Mouse (Mus musculus) midbrain, embryonic 16.5 days (tissue): ENCODE data around the gene Atp2c2. TPM values are rescaled to one million over a fixed set of nuclear protein-coding genes. Genes with fewer than 3 reads are reported as not detected.

Experiments used
- ATAC-seq: fragments of 200-750 bp; cut with Nextera tagmentation; 2 replicates; pipeline ENCODE4 v1.8.0; 2017; ENCODE audit warnings: moderate TSS enrichment
- H3K27ac ChIP-seq: fragments of 300-500 bp; sonication (generic); 2 replicates; pipeline ENCODE4 v1.5.1; 2014; ENCODE audit warnings: mild to moderate bottlenecking, low read length, mixed read lengths
- H3K27me3 ChIP-seq: fragments of 300-500 bp; sonication (generic); 2 replicates; pipeline ENCODE4 v1.6.1; 2014; ENCODE audit warnings: low read depth, low read length, mixed read lengths; ENCODE audit not compliant: control insufficient read depth, insufficient read depth
- H3K36me3 ChIP-seq: fragments of 300-500 bp; sonication (generic); 2 replicates; pipeline ENCODE4 v1.6.1; 2014; ENCODE audit warnings: mild to moderate bottlenecking, low read length, moderate library complexity, mixed read lengths; ENCODE audit not compliant: control insufficient read depth, insufficient read depth
- H3K4me1 ChIP-seq: fragments of 300-500 bp; sonication (generic); 2 replicates; pipeline ENCODE4 v1.6.1; 2014; ENCODE audit warnings: mild to moderate bottlenecking, low read length, mixed read lengths; ENCODE audit not compliant: control insufficient read depth, insufficient read depth
- H3K4me2 ChIP-seq: fragments of 300-500 bp; sonication (generic); 2 replicates; pipeline ENCODE4 v1.6.1; 2014; ENCODE audit warnings: mild to moderate bottlenecking, low read length, mixed read lengths
- H3K4me3 ChIP-seq: fragments of 300-500 bp; sonication (generic); 2 replicates; pipeline ENCODE4 v1.5.1; 2014; ENCODE audit warnings: low read depth, mild to moderate bottlenecking, low read length, moderate library complexity, mixed read lengths
- H3K9ac ChIP-seq: fragments of 300-500 bp; sonication (generic); 2 replicates; pipeline ENCODE4 v1.6.1; 2014; ENCODE audit warnings: low read depth, low read length, mixed read lengths
- H3K9me3 ChIP-seq: fragments of 300-500 bp; sonication (generic); replicated peaks from 2 replicates; pipeline ENCODE4 v1.6.1; 2014; ENCODE audit warnings: mild to moderate bottlenecking, low read length, mixed read lengths; ENCODE audit not compliant: control insufficient read depth, poor library complexity, severe bottlenecking
- WGBS: fragments of 180-500 bp; shearing (Covaris S2); extraction: QIAGEN DNeasy Blood & Tissue Kit; methylation state at CpG from one replicate; pipeline ENCODE4 v1.1.7; 2014; 5-methylcytosine and 5-hydroxymethylcytosine counted together
- polyA plus RNA-seq: library from polyadenylated mRNA; unstranded; fragments of >200 nt; fragmentation: Nextera tagmentation; extraction: Ambion mirVana; gene quantifications from 2 replicates; pipeline ENCODE4 v1.2.1, GENCODE M21; 2015

Atp2c2 gene
- 0.18 and 0.20 TPM in 2 replicates for polyA plus RNA-seq

DNA sequence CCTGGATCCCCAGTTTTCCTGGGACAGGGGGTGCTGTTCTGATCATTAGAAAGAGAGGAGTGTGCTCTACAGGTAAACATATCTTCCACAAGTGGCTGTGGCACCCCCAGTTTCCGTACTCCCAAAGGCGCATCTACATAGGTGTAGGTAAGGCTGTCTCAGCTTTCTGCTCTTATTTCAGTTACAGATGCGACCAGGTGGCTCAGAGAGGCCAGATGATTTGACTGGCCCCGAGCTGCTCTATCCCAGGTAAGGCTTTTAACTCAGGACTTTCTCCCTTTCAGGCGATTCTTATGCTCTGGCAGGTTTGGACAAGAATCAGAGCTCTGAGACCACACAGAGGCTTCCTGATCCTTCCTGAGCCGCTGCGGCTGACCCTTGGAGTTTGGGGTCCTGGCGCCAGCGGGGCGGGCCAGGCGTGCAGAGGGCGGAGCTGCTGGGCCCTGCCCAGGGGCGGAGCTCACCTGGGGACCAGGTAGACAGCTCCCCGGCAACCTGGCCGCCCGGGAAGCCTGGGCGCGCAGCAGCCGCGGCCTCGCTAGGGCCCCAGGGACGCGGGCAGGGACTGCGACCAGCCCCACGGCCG, at the start of gene Atp2c2:
Gene Atp2c2 (plus strand): TSS at position 461 of the 586 bp plus-strand sequence.
- no peak within 1 kb of the TSS for H3K4me3 ChIP-seq
- no peak within 1 kb of the TSS for H3K9ac ChIP-seq
- no peaks in the 10 kb centered on the region for H3K9me3 ChIP-seq
- no peaks in the 10 kb centered on the region for H3K36me3 ChIP-seq
- no peak within 1 kb of the TSS for H3K27ac ChIP-seq
- 0 out of 2 replicates have a peak, but pooled peaks cover 3% of the 10 kb centered on the region for H3K4me1 ChIP-seq
- no peak within 1 kb of the TSS for H3K4me2 ChIP-seq
- 5% methylated on average over 26 of the region's 26 CpGs for WGBS
- peaks cover 33% of the 10 kb centered on the region for H3K27me3 ChIP-seq
- no peak for ATAC-seq

DNA sequence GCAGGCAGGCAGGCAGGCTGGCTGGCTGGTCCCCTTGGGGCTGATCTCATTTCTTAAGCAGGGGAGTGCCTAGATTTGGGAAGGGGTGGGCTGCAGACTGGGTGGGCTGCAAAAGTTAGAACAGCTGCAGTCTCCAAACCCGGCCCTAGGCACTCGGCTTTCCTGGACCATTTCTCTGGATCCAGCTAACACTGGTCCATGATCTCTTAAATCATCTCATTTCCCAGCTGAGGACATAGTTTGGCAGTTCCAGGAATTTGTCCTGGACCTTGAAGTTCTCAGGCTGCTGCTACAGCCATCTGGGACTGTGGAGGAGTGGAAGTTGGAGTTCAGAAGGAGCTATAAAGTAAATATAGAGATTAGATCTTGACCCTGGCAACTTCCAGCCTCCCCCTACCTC, 48.5 kb upstream of the Atp2c2 start:
- Histone ChIP-seq H3K36me3 (no peaks in the 10 kb centered on the region), H3K9ac (no peak overlapping the region), H3K4me3 (no peak overlapping the region), H3K9me3 (no peaks in the 10 kb centered on the region), H3K4me1 (no peaks in the 10 kb centered on the region), H3K4me2 (no peak overlapping the region), H3K27me3 (no peaks in the 10 kb centered on the region), H3K27ac (no peak overlapping the region)
- 63% methylated on average over 2 of the region's 2 CpGs for WGBS
- ATAC-seq, result no peak

DNA sequence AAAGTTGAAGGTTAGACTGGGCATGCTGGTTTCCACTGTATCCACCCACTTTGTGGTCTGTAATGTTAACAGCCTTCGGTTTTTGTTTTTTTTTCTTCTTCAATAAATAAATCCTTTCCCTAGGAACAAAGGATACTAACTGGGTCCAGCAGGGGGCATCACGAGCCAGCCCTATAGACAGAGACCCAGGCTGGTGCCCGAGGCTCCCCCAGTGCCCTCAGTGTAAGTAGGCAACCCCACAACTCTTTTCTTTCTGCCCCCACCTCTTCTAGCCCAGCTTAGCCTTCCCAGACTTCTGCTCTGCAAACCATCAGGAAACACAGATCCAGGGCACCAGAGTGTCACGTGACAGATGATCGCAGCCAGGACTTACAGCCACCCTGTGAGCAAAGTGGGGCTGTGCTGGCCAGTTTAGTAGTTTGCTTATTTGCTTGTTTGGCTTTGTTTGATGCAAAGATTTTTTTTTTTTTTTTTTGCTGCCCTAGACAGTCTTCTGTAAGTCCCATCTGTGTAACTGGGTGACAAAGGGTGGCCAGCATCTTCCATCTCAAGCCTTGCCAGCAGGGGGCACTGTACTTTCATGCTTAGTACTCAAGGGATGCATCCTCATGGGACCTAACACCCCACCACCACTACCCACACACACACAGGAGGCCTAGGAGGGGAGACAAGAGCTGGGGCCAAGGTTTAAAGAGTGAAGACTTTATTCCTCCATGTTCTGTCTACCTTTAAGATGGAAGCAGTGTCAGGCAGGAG, 42.9 kb upstream of the Atp2c2 start:
- WGBS, result 60% methylated on average over 5 of the region's 5 CpGs
- H3K4me1 ChIP-seq, result peaks cover 5% of the 10 kb centered on the region; the same call in 1 of the 2 replicates
- no peaks in the 10 kb centered on the region for H3K27me3 ChIP-seq
- no peak overlapping the region for H3K27ac ChIP-seq
- H3K4me3 ChIP-seq, result no peak overlapping the region
- no peak overlapping the region for H3K9ac ChIP-seq
- no peaks in the 10 kb centered on the region for H3K36me3 ChIP-seq
- no peak overlapping the region for H3K4me2 ChIP-seq
- ATAC-seq, result no peak
- no peaks in the 10 kb centered on the region for H3K9me3 ChIP-seq

DNA sequence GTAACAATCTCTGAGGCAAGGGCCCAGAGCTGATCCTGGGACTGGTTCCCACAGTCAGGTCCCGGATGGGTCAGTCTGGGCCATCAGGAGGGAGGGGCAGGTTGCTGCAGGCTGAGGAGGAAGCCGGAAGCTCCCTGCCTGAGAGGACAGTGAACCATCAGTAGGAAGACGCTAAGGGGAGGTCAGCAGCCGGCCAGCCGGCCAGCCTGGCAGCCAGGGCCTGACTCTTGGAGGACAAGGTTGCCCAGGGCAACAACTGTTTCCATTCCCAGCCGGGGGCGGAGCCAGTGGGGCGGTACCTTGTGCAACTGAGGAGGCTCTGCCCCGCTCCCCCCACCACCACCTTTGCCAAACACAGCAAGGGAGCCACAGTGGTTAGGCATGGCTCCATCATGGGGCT, 38.7 kb upstream of the Atp2c2 start:
- H3K27me3 ChIP-seq, result no peaks in the 10 kb centered on the region
- 6% methylated on average over 9 of the region's 9 CpGs for WGBS
- no peak for ATAC-seq
- H3K4me2 ChIP-seq, result no peak overlapping the region
- H3K9me3 ChIP-seq, result no peaks in the 10 kb centered on the region
- peaks cover 5% of the 10 kb centered on the region; the same call in 1 of the 2 replicates for H3K4me1 ChIP-seq
- H3K27ac ChIP-seq, result no peak overlapping the region
- H3K9ac ChIP-seq, result no peak overlapping the region
- H3K4me3 ChIP-seq, result no peak overlapping the region
- no peaks in the 10 kb centered on the region for H3K36me3 ChIP-seq

DNA sequence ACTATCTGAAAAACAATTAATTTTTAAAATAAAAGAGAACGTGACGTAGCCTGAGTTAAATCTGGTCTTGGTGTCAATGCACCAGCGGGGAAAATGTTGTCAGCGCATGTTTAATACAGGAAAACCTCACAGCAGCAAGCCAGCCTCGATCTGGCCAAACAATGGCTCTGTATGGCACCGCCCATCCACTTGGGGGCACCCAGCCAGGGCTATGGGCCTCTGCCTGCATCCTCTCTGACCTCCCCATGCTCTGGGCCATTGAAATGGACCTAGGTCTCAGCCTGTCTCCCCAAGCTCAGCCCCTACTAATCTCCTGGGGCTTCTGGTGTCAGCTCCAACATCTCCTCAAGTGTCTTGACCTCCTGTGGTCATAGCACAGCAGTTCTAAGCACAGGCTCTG, 37.9 kb upstream of the Atp2c2 start:
- no peak for ATAC-seq

DNA sequence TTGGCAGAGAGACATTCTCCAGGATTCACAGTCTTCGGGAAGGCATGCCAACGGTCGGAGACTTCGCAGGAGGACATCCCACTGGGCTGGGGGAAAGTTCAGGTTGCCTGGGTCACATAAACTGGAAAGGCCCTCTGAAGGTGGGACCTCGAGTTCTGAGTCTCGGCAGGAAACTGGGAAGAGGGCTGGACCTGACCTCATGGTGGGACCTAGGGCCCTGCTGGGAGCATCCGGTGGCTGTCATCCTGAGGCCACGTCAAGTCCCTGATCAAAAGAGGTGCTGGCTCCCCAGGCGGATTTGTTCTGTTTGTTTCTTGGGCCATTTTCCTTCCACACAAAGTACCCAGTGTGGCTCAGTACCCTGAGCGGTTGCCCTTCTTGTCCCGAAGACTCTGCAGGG, 36.4 kb upstream of the Atp2c2 start:
- Histone ChIP-seq H3K4me1 (peaks cover 5% of the 10 kb centered on the region; the same call in 1 of the 2 replicates), H3K4me3 (no peak overlapping the region), H3K27me3 (no peaks in the 10 kb centered on the region; the same call in 1 of the 2 replicates), H3K4me2 (no peak overlapping the region), H3K9ac (no peak overlapping the region), H3K9me3 (no peaks in the 10 kb centered on the region), H3K36me3 (no peaks in the 10 kb centered on the region), H3K27ac (no peak overlapping the region)
- ATAC-seq, result no peak
- 59% methylated on average over 11 of the region's 11 CpGs for WGBS

More for the DNA sequence above, 37.9 kb upstream of the Atp2c2 start:
- Histone ChIP-seq H3K4me1 (peaks cover 5% of the 10 kb centered on the region; the same call in 1 of the 2 replicates), H3K36me3 (no peaks in the 10 kb centered on the region), H3K9ac (no peak overlapping the region), H3K4me2 (no peak overlapping the region), H3K27ac (no peak overlapping the region), H3K27me3 (no peaks in the 10 kb centered on the region), H3K4me3 (no peak overlapping the region), H3K9me3 (no peaks in the 10 kb centered on the region)
- WGBS, result 66% methylated on average over 6 of the region's 6 CpGs

DNA sequence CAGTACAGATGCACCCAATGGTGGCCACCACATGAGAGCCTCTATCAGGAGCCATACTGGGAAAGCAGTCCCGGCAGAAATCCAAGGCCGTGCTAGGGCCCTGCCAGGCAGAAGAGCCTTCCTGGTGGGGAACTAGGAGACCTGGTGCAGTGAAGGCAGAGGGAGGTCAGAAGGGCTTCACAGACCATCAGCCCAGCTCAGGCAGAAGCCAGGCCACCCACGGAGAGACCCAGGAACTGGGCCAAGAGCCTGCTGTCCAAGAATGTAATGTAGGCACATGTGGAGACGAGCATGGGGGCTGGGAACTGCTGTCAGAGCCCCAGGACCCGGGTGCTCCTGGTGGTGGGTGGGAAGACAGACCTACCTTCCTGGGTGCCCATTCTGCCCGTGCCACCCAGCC, 34.5 kb upstream of the Atp2c2 start:
- peaks cover 5% of the 10 kb centered on the region; the same call in 1 of the 2 replicates for H3K4me1 ChIP-seq
- H3K9ac ChIP-seq, result no peak overlapping the region
- no peak overlapping the region for H3K27ac ChIP-seq
- no peak for ATAC-seq
- H3K4me2 ChIP-seq, result no peak overlapping the region
- no peaks in the 10 kb centered on the region for H3K9me3 ChIP-seq
- H3K27me3 ChIP-seq, result no peaks in the 10 kb centered on the region; the same call in 1 of the 2 replicates
- 68% methylated on average over 6 of the region's 6 CpGs for WGBS
- no peaks in the 10 kb centered on the region for H3K36me3 ChIP-seq
- H3K4me3 ChIP-seq, result no peak overlapping the region

DNA sequence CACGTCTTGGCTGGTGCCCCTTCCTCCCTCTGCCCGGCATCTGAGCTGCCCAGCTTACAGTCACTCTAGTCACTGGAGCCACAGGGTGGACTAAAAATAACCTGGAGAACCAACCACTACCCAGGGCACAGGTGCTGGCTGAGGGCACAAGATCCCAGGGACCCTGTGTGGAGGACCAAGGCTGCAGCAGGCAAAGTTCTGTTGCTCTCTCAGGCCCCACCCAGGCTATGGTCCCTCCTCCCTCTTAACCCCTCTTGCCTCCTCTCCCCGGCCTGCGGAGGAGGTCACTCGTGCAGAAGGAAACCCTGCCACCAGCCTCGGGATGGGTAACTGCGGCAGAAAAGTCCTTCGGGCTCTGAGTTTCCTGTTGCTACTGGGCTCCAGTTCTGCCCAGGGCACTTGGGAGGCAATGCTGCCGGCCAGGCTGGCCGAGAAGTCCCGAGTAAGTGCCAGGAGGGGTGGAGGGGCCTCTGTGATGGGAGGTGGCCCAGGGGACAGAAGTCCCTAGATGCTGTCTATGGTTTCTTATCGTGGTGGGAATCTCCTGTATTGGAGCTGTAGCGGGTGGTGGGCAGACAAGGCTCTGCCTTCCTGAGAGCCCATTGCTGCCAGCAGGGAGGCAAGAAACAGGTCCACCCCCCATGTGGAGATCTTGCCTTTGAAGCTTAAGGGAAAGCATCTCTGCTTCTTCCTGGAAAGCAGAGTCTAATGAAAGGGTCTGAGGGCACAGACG, 33.4 kb upstream of the Atp2c2 start, which contains the start of gene Wfdc1:
Gene Wfdc1 (plus strand): TSS at position 147 of the 733 bp plus-strand sequence.
- Histone ChIP-seq H3K9me3 (no peaks in the 10 kb centered on the region), H3K36me3 (no peaks in the 10 kb centered on the region), H3K4me2 (no peak within 1 kb of the TSS), H3K27ac (no peak within 1 kb of the TSS), H3K4me1 (no peaks in the 10 kb centered on the region), H3K4me3 (no peak within 1 kb of the TSS), H3K9ac (peak within 1 kb of the TSS; percentile 14; the same call in 1 of the 2 replicates), H3K27me3 (no peaks in the 10 kb centered on the region; the same call in 1 of the 2 replicates)
- ATAC-seq, result no peak
- 21% methylated on average over 14 of the region's 14 CpGs for WGBS
